Mouse (Mus musculus) testis, adult 2 months (tissue): Measurements from ENCODE around the gene Sult1c2.

Experiments used
- CTCF ChIP-seq: fragments of 200-500 bp; IDR thresholded peaks from 2 replicates; pipeline ENCODE4 v1.5.1; 2012; ENCODE audit warnings: low read depth, mild to moderate bottlenecking, inconsistent platforms, low read length, moderate library complexity; ENCODE audit not compliant: control insufficient read depth, insufficient read depth, insufficient replicate concordance
- POLR2A ChIP-seq: fragments of 200-500 bp; IDR thresholded peaks from 2 replicates; pipeline ENCODE4 v1.6.1; 2012; ENCODE audit warnings: low read depth, mild to moderate bottlenecking, inconsistent platforms, low read length, moderate library complexity; ENCODE audit not compliant: control insufficient read depth

DNA sequence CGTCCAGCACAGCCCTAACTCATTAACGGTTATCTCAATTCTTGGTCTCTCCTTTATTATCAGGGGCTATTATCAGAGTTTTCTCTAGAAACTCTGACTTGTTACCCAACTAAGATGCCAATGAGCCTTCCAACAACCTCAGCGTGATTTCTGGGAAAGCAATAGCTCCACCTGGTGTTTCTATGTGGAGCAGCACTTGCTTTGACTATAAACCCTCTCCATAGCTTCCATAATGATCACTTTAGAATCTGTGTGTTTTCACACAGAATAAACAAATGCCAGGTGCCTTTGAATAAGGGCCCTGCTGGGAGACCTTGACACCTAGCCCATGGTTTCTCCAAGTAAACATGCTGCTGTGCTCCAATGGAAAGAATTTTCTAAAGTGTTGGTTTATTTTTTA is 12.8 kb downstream of the Sult1c2 start:
- TF ChIP-seq POLR2A (no peak), CTCF (no peak)
